Mouse (Mus musculus): ENCODE results near the gene Zfp385c.
"Not testable (repeated sequence)": the region's sequence is repeated elsewhere in the genome, so short reads cannot be mapped to it uniquely, and the experiment has no call there.

Gene Zfp385c

DNA sequence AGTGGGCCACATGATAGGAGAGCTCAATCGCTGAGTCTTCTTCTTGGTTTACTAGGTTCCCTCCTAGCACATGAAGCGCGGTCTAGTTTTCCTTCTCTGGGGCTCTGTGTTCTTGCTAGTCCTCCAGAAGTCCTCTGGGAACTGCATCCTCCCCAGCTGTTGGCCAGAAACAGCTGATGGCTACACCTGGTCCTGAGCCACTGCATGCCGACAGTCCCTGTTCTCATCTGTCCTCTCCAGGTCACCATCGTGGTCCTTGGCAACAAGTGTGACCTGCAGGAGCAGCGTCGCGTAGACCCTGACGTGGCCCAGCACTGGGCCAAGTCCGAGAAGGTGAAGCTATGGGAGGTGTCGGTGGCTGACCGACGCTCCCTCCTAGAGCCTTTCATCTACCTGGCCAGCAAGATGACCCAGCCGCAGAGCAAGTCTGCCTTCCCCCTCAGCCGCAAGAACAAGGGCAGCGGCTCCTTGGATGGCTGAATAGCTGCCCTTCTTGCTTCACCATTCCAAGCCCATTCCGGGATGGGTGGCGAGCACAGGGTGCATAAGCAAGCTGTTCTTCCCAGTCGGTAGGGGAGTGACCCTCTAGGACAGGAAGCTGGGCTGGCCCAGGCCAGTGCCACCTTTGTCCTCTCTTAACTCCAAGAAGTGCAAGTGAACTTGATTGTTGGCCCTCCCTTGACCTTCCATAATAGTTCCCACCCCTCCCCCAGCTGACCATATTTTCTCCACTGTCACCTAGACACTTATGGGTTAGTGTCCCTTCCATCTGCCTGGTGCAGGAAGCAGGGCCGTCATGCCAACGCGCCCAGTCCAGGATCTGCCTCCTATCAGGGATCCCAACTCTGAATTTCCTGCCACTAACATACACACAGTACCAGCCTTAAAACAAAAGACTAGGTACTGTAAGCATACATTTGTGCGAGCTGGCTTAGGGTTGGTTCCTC lies 66.2 kb downstream of the Zfp385c start:
- no peak for DNase-seq (ENCODE audit: low spot score in 2 of 2)

DNA sequence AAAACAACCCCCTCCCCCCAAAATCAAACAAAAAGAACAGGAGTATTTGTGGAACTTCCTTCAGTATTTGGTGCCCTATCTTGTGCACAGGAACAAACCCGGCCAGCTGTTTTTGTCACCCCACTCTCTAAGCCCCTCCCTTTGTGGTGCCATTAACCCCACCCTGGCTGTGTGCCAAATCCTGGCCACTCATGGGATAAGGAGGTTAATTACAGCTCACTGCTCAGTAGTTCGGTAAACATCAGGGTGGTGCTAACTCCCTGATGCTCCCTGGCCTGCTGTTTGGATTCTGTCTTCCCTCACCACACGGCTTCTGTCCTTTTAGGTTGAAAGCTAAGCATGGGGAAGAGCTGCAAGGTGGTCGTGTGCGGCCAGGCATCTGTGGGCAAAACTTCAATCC lies 68.4 kb downstream of the Zfp385c start:
- no peak for DNase-seq (ENCODE audit: low spot score in 2 of 2)

DNA sequence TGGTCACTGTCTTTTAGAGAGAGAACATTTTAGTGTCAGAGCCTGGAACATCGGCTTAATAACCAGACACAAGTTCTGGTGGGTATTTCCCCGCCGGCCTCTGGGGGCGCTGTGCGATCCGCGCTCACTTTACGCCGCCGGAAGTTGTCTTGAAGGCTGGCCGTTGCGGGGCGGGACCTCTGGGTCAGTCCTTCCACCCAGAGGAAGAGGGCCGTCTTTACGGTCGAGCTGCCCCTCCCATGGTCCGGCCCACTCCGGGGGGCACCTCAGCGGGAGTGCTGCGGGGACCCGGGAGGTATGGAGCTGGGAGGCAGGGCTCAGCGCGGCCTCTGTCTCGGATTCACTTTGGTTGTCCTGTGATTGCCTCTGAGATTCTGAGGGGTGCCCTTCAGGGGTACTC lies 69.5 kb downstream of the Zfp385c start:
- DNase-seq (ENCODE audit: low spot score in 2 of 2): peak; percentile 87 to 92

DNA sequence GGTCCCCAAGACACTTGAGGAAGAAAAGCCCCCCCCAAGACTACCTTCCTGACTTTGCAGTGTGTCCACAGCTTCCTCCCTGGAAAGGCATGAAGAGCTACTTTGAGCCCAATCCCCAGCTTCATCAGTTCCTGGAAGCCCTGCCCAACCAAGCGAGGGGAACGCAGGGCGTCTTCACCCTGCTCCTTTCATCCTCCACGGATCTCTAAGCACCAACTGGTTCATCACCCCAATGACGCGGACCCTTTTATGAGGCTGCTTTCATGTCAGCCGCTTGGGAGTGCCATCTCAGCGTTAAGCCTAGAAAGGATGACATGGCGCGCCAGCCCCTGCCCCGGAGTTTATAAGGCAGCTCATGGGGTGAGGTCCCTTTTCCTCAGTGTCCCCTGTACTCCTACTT lies 72.3 kb downstream of the Zfp385c start, which contains the start of gene Dnajc7:
Dnajc7 (minus strand) TSS at position 187 of the 400 bp plus-strand sequence.
- peak; percentile 48 to 51 for DNase-seq (ENCODE audit: low spot score in 2 of 2)

DNA sequence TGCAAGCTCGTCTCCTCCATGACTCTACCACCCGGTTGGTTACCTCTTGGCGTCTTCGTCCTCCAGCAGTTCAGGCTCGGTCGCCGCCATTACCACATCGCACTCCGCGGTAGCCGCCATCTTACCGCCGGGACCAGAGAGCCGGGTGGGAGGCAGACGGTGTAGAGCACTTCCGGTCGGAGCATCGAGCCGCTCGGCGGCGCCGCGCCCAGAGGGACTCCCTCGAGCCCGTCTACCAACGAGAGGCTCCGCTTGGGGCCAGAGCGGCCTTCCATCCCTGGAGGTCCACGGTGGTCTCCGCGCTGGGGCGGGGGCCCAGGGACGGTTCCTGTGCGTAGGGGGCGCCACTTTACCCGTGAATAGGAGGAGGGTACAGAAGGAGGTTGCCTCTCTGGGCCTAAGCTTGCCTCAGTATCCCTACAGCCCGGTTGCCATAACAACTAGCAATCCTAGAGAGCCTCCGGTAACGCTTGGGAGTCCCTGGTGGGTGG lies 72.7 kb downstream of the Zfp385c start:
- DNase-seq (ENCODE audit: low spot score in 2 of 2): peak; percentile 95 to 97

DNA sequence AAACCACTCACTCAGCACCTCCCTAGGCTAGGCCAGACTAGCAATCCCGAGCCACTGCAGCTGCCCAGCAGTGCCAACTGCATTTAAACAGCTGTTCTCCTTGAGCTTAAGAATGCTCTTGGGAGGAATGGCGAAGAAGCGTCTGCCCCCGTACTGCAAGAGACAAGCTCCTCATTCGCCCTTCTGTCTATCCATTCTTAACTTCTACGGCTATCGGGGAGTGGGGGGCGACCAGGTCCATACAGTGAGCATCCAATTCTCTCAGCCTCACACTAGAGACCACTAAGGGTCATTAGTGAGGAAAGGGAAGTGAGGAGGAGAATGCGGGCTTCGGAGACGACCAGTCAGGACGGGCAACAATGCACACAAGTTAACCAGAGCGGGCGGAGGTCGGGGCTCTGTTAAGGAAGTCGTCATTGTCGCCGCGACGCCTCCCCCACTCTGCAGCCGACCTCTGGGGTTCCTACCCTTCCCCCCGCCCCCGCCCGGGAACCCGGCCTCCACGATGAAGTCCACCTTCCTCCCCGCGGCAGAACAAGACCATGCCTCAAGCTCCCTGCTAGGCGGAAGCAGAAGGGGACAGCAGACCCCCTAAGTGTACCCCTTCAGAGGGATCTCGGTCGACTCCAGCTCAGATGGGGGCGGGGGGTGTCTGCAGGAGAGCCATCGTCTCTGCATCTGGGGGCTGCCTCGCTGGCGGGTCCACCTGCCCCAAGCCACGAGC lies 73.3 kb downstream of the Zfp385c start, which contains the start of gene Nkiras2:
Nkiras2 (plus strand) TSS at position 484 of the 724 bp plus-strand sequence.
- peak; percentile 73 to 74 for DNase-seq (ENCODE audit: low spot score in 2 of 2)

DNA sequence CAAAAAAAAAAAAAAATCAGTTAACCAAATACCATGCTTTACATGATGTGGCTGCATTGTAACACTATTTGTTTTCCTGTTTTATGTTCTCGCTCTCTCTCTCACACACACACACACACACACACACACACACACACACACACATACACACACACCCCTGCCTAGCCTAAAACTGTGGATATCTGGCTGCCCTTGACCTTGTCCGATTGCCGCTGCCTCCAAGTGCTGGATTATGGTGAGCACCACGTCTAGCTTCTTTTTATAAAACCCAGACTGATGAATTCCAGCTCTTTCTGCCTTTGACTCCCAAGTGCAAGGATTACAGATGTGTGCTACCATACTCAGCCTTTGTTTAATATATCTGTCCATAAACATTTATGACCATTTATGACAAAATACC lies 74.8 kb downstream of the Zfp385c start:
- no peak for DNase-seq (ENCODE audit: low spot score in 2 of 2)

DNA sequence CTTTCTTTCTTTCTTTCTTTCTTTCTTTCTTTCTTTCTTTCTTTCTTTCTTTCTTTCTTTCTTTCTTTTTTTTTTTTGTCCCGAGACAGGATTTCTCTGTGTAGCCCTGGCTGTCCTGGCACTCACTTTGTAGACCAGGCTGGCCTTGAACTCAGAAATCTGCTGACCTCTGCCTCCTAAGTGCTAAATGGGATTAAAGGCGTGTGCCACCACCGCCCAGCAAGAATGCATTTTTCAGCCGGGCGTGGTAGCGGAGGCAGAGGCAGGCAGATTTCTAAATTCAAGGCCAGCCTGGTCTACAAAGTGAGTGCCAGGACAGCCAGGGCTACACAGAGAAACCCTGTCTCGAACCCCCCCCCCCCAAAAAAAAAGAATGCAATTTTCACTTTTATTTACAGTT lies 75.4 kb downstream of the Zfp385c start:
- DNase-seq (ENCODE audit: low spot score in 2 of 2): not testable (repeated sequence)

DNA sequence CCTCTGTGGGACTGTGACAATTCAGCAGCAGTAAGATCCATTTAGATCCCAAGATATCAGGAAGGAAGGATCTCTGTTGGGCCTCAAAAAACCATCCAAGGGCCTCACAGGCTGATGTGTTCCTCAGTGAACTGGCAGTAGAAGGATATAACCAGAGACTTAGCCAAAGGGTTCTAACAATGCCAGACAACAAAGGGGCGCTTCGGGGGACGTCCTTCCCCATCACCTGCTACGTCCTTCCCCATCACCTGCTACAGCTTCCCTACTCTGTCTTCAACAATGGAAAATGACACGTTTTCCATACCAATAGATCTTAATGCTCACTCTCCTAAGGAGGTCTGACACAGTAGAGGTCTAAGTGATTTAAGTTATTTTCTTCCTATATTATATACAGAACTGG lies 75.9 kb downstream of the Zfp385c start:
- DNase-seq (ENCODE audit: low spot score in 2 of 2): no peak

DNA sequence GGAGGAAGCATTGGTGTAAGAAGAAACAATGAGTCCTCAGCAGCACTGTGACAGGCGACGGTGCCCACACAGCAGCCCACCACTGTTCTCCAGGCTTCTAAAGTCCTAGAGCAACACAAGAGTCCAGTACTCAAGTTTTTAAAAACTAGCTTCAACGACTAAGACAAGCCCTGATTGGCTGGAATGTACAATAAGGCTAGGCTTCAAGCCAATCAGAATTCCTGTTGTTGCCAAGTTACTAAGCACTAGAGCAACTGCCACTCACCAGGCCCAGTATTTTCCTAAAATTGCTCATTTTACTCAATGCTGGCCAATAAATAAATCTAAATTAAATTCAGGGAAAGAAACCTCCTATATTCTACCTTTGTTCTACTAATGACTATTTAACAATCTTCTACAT lies 79.0 kb downstream of the Zfp385c start:
- DNase-seq (ENCODE audit: low spot score in 2 of 2): no peak

DNA sequence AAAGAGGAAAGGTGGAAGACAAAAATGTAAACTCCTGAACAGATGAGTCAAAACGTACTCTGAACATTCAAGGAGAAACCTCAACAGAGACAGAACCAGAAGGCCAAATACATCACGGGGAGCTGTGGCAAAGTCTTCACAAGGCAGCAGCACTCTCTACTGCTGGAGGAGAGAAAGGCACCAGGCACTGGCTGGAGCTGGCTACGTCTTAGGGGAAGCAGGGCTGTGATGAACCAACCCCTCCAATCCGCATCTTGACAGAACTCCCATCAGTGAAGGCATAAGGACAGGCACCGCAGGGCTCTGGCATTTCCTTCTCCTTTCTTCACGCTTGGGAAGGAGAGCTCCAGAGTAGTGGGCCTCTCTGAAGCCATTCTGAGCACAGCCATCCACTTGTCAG lies 80.6 kb downstream of the Zfp385c start:
- no peak for DNase-seq (ENCODE audit: low spot score in 2 of 2)

DNA sequence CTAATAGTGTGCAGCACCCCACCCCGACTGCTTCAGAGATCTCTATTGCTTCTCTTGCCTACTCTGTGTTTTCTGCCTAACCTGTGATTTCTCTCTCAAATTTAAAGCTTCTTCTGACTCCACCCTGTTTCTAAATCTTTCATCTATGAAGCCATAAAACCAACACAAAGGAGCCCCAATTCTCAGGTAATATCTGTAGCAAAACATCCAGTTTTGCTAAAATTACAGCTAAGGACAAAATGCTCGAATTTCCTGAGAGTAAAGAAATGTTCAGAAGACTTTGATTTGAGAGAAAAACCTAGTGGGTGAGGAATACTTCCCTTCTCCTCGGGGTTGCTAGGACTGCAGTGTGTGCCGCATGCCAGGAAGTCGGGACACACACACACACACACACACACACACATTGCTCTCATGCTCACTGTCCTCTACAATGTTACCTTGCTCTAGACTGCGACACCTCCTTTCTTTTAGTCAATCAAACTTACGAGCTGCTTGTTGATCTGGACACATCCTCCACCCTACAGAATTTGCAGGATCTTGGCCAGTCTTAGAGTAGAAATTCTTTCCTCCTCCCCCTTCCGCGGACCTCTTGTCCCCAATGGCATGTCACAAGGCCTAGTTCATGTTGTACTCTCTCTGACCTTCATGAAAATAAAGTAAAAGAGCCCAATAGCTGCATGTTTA lies 82.1 kb downstream of the Zfp385c start:
- DNase-seq (ENCODE audit: low spot score in 2 of 2): no peak

DNA sequence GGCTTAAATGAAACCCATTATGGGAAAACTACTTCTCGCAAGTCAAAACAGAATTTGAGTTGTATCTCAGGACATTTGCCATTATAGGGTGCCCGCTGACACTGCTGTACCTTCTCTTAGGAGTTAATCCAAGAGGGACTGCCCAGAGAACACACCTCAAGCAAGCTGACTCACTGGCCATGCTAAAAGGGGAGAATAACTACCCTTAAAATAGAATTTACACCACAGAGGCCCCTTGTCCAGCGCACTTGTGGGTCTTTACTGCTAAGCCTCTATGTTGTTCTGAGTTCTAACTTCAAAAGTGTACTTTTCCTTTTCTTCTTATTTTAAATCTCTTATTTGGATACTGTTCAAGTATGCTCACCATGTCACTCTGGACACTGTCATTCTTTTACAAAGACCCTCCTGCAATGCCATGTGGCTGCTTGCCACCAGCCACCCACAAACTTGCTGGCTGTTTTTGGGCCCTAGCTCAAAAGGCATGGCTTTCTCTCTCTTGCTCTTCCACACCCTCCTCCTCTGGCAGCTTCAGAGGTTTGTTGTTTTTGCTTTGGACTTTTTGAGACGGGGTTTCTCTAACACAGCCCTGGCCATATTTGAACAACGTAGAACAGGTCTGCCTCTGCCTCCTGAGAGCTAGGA lies 82.8 kb downstream of the Zfp385c start:
- DNase-seq (ENCODE audit: low spot score in 2 of 2): no peak

DNA sequence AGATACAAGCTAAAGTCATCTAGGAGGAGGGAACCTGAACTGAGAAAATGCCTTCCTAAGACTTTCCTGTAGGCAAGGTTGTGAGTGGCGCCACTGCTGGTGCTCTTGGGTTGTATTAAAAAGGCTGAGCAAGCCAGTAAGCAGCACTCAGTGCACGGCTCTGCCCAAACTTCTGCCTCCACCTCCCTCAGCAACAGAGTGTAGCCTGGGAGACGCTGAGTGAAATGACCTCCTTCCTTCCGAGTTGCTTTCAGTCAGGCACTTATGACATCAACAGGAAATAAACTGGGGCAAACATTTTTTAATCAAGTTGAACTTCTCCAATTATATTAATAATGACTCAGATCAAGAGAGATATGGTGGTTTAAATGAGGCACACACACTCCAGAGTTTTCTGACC lies 83.5 kb downstream of the Zfp385c start:
- DNase-seq (ENCODE audit: low spot score in 2 of 2): no peak

DNA sequence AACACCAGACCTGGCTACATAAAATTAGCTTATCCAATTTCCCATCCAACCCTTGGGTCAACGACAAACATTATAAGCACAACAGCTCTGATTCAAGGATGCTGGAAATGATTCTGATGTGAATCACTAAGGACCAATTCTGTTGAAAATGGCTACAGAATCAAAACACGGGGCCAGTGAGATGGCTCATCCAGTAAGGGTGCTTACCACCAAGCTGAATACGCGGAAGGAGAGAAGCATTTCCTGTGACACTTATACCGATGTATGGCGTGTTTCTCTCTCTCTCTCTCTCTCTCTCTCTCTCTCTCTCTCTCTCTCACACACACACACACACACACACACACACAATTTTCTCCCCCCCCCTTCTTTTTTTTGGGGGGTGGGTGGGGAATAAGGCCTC lies 85.1 kb downstream of the Zfp385c start:
- DNase-seq (ENCODE audit: low spot score in 2 of 2): no peak

DNA sequence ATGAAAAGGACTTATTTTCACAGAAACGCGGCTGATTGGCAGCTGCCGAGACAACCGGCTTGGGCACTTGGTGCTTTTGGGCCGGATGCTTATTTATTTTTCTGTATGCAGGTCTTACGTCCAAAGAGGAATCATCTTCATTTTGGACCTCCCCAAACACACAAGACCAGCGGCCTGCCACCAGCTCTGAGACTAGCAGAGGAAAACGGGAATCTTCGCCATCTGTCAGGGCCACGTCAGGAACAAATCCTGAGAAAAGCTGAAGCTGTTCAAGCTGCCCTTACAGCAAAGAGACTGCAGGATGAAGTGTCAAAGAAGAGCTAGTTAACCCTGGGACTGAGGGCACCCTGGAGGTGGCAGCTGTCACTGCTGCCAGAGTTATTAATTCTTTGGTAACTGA lies 86.8 kb downstream of the Zfp385c start:
- no peak for DNase-seq (ENCODE audit: low spot score in 2 of 2)

DNA sequence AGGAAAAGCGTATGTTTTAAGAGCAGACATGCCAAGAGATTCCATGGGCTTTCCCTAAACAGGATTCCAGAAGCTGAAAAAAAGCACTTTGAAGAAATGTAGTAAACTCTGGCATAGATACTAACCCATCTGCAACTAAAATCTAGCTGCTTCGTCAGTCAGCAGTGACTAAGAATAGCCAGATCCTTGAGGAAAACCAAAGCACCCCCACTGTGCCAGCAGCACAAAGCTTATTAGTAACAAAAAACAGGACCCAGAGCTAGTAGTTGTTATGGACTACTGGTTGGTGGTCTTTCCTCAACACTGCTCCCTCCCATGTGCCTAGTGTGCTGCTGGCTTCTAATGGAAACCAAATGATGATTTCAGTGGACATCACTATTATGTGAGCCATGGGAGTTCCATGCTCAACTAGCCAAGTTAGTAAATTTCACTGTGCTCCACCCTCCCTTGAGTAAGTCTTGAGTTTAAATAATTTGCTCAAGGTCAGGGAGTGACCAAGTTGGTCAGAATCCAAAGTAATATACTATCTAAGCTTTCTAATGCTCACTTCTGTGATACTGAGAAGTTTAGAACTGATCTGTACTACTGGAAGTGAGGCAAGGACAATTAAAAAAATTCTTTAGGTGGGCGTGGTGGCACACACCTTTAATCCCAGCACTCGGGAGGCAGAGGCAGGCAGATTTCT lies 87.8 kb downstream of the Zfp385c start:
- no peak for DNase-seq (ENCODE audit: low spot score in 2 of 2)

DNA sequence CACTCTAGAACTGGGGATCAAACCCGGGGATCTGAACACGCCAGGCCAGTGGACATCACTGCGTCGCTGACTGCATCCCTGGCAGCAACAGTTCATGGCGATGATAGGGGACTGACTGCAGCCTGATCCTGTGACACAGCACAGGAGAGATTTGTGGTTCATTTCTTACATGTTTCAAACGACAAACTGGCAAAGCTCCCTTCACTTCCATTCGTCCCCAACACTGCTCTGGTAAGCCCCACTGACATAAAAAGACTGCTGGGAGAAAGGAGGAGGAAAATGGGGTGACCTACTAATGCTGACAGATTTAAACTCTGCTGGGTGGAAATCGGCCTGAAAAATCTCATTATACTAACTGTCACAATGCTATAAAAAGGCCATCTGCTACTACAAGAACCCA lies 88.4 kb downstream of the Zfp385c start:
- DNase-seq (ENCODE audit: low spot score in 2 of 2): no peak

DNA sequence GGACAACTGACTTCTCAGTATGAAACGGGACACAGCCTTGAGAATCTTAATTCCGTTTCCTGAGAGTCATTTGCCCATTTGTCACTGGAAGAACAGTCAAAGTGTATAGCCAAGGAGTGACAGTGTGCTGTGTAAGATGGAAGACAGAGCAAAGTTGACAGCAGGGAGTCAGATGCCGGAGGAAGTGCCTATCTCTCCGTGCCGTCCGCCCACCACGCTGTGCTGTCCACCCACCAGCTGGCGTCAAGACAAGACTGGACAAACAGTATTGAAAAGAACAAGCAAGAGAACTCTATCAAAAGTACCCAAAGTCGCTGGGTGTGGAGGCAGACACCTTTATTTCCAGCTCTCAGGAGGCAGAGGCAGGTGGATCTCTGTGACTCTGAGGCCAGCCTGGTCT lies 89.1 kb downstream of the Zfp385c start:
- no peak for DNase-seq (ENCODE audit: low spot score in 2 of 2)

DNA sequence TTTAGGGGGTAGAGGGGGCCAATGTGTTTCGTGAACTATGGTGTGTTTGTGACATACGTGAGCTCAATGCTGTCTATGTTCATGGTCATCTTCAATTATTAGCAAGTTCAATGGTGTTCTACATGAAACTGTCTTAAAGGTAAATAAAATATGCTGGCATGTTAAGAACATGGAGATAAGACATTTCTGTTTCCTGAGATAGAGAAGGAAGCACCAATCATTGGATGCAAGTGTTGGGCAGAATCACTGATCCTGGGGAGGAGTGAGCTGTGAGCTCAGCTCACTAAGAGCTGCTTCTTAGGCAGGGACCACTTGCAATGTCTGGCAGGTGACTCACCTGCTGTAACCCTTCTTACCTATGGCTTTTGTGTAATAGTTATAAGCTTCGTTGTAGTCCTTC lies 90.9 kb downstream of the Zfp385c start:
- DNase-seq (ENCODE audit: low spot score in 2 of 2): no peak

DNA sequence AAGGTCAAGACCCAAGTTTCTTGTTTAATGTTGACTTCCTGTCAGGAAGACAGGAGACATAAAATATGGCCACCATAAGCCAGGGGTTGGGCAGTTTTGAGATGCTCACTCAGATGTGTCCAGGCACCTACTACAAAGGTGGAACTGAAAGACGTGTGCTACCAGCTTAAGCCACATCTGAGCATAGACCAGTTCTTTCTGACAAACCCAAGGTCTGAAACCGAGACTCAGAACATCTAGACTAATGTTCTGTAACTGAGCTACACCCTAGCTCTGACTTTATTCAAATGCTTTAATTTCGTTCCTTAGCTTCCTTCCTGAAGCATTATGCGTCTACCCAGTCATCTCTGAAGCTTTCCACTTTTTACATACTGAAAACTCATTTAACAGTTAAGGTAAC lies 94.2 kb downstream of the Zfp385c start:
- no peak for DNase-seq (ENCODE audit: low spot score in 2 of 2)
